Mouse (Mus musculus): ENCODE measurements around the gene Gm614.

DNA sequence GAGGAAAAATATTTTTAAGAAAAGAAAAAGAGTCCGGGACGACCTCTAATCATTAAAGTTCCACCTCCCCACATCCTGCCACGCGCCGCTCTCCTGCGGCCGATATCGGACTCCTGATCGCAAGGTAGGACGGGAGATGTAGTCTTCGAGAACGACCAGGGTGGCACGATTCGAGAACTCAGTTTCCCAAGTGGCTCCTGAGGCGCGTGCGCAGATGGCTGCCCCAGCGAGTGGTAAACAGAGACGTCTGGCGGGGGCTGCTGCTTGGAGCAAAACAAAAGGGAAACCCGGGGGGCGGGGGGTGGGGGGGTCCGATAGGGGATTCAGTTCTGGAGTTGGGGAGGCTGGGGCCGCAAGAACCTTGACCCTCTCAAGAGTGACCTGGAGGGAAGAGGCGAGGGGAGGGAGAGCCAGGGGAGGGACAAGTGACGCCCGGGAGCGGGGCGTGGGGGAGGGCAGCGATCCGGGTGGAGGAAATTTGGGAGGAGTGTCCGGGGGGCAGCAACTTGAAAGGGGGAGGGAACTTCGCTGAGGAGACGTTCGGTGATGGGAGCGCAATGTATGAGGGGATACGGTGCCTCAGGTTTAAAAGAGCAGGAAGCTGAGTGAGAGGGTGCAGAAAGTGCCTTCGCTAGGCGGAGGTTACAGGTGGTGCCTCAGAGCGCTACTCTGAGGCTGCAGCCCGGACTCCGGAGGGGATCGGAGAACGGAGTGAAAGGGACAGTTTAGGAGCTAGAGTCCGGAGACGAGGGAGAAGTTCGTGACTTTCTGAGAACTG lies 9.7 kb downstream of the Gm614 start, which contains the start of gene Foxo4:
- TF ChIP-seq POLR2A (IDR thresholded peaks at IDR 0.05; ENCODE audit: control insufficient read depth, low read depth, low read length) (no peak), CTCF (IDR thresholded peaks at IDR 0.05; ENCODE audit: control insufficient read depth, insufficient read depth, insufficient replicate concordance, low read depth, low read length) (no peak)

Data from testis, adult 2 months (tissue).